Mouse (Mus musculus) thymus, adult 2 months (tissue): ENCODE data around the gene Srpk1.

ENCODE experiments used
- CTCF ChIP-seq: fragments of 200-500 bp; IDR thresholded peaks from 2 replicates; pipeline ENCODE4 v1.5.1; 2012; ENCODE audit warnings: mild to moderate bottlenecking, control low read depth, low read length, moderate library complexity, borderline replicate concordance; ENCODE audit not compliant: control insufficient read depth, poor library complexity, insufficient read depth; ENCODE audit errors: extremely low read depth
- POLR2A ChIP-seq: fragments of 200-500 bp; IDR thresholded peaks from 2 replicates; pipeline ENCODE4 v1.6.1; 2012; ENCODE audit warnings: mild to moderate bottlenecking, low read length, control low read depth, moderate library complexity; ENCODE audit not compliant: control insufficient read depth, poor library complexity, insufficient read depth; ENCODE audit errors: extremely low read depth

- TF ChIP-seq CTCF: no peak
- TF ChIP-seq POLR2A: no peak
Measured at GRCm38 (mm10) chr17:28572941-28573340, 49.6 kb downstream of the Srpk1 start.
